ENCODE assay signal across 15 mouse cellular contexts in the genomic region with DNA sequence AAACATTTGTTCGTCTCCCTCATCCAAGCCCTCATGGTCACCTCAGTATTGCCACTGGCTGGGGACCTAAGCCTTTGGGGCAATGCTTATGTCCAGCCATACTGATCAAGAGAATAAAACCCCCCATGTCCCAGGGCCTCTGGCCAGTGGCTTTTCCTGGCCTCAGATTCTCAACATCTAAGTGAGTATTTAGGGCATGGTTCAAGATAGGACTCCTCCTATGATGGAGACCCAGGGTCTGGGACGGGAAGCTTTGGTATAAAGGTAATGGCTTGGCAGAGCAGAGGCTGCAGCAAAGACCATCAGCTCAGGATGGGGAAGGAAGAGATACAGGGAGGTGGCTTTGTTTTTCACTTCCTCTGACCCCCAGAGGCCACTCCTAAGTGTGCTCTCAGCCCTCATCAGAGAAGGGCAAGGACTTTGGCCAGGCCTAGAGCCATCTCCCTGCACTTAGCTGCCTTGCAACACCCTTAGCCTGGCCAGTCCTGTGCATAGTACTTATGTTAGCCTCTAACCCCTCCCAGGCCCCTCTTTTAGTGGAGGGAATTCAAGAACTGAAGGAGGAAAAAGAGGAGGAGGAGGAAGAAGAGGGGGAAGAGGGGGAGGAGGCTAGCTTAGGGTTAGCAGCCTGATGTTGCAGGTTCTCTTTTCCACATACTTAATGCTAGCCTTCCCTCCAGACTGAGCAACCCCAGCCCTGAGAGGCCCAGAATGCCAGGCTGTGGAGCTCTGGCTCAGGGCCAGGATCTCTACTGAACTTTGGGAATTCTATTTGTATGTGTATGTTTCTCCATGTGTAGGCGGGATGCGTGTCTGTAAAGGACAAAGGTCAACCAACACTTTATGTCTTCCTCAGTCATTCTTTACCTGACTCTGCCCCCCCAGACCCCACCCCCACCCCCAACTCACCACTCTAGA. TPM values are rescaled to one million over a fixed set of nuclear protein-coding genes. Genes with fewer than 3 reads are reported as not detected.
DNase-seq lines count a peak whose midpoint lies in the region; ATAC-seq and TF ChIP-seq lines count a peak whose summit lies in the region.
"Had no signal": no experiment of that assay in that cellular context is flagged by ENCODE, and none has a peak within 500 bp of the region (broad histone marks: within the 10 kb centered on the region; RNA-seq: fewer than 3 reads in every experiment).

No protein-coding gene starts in this region.

- peaks cover 56% of the 10 kb centered on the region for H3K4me1 ChIP-seq in liver, postnatal 0 days (ENCODE audit: insufficient read depth)

- no peak for TF ChIP-seq CTCF in liver, postnatal 0 days (IDR thresholded peaks at IDR 0.05; ENCODE audit: low read depth)

- H3K4me3 ChIP-seq in liver, postnatal 0 days (ENCODE audit: low read depth, low read length): no peak overlapping the region
- H3K4me3 ChIP-seq: embryonic facial prominence, embryonic 12.5 days; forebrain, embryonic 15.5 days; midbrain, embryonic 13.5 days; neural tube, embryonic 12.5 days had no signal

- no peaks in the 10 kb centered on the region for H3K9me3 ChIP-seq in liver, postnatal 0 days (ENCODE audit: low read length)
- H3K9me3 ChIP-seq: embryonic facial prominence, embryonic 12.5 days; forebrain, embryonic 15.5 days; midbrain, embryonic 13.5 days; neural tube, embryonic 12.5 days had no signal

- peak overlapping the region; percentile 26; the same call in 1 of the 2 replicates for H3K4me2 ChIP-seq in liver, postnatal 0 days (ENCODE audit: low read depth, low read length)
- H3K4me2 ChIP-seq: embryonic facial prominence, embryonic 12.5 days; forebrain, embryonic 15.5 days; midbrain, embryonic 13.5 days; neural tube, embryonic 12.5 days had no signal

- WGBS in liver, postnatal 0 days (ENCODE audit: insufficient replicate concordance): 58% methylated on average over 4 of the region's 4 CpGs

- ATAC-seq in liver, postnatal 0 days: peak; percentile 56
- ATAC-seq in cerebellum, adult (ENCODE audit: insufficient number of reproducible peaks, low FRiP score, low TSS enrichment): no peak
- ATAC-seq: forebrain, embryonic 15.5 days; midbrain, embryonic 13.5 days had no signal

- peaks cover 13% of the 10 kb centered on the region for H3K36me3 ChIP-seq in liver, postnatal 0 days (replicated peaks; ENCODE audit: insufficient read depth, low read length)

- H3K27me3 ChIP-seq in liver, postnatal 0 days (ENCODE audit: insufficient read depth, low read length): no peaks in the 10 kb centered on the region
- H3K27me3 ChIP-seq: embryonic facial prominence, embryonic 12.5 days; forebrain, embryonic 15.5 days; midbrain, embryonic 13.5 days; neural tube, embryonic 12.5 days had no signal

- TF ChIP-seq EP300 in liver, postnatal 0 days (IDR thresholded peaks at IDR 0.05; ENCODE audit: low read depth): peak; percentile 22; the same call in 1 of the 2 replicates

- H3K27ac ChIP-seq in liver, postnatal 0 days (ENCODE audit: low read depth): peak overlapping the region; percentile 82
- H3K27ac ChIP-seq: embryonic facial prominence, embryonic 12.5 days; forebrain, embryonic 15.5 days; midbrain, embryonic 13.5 days; neural tube, embryonic 12.5 days had no signal

- H3K9ac ChIP-seq in liver, postnatal 0 days (replicated peaks): 0 out of 2 replicates have a peak overlapping the region, but pooled peaks have one; percentile 4
- H3K9ac ChIP-seq: embryonic facial prominence, embryonic 12.5 days; forebrain, embryonic 15.5 days; midbrain, embryonic 13.5 days; neural tube, embryonic 12.5 days had no signal

- DNase-seq in kidney, postnatal 10 days: peak; percentile 55
- DNase-seq in kidney, adult 8-10 months: no peak
- peak; percentile 48 for DNase-seq in A20 (ENCODE audit: low read depth, low spot score)
- DNase-seq in NIH3T3 (ENCODE audit: low read depth): peak; percentile 57
- DNase-seq in liver, postnatal 0 days: peak; percentile 63
- no peak for DNase-seq in thymus, postnatal 10 days (ENCODE audit: low spot score in 2 of 2)
- DNase-seq: cerebellum, postnatal 14 days; gastrocnemius, postnatal 36 days; layer of hippocampus, postnatal 36 days had no signal

RNA-seq across cellular contexts. Expression of a gene that starts 6.4 kb away (rescaled TPM):
- polyA plus RNA-seq in liver, postnatal 0 days (2015; fragmentation: Nextera tagmentation; extraction: Ambion mirVana): 63.7 and 77.0 TPM in 2 replicates

RNA-seq across cellular contexts. Expression of a gene that starts 21.5 kb away (rescaled TPM):
- polyA plus RNA-seq in liver, postnatal 0 days (2015; fragmentation: Nextera tagmentation; extraction: Ambion mirVana): 33.1 and 34.6 TPM in 2 replicates

RNA-seq across cellular contexts. Expression of a gene that starts 26.9 kb away (rescaled TPM):
- 12.1 and 15.4 TPM in 2 replicates for polyA plus RNA-seq in liver, postnatal 0 days (2015; fragmentation: Nextera tagmentation; extraction: Ambion mirVana)

RNA-seq across cellular contexts. Expression of a gene that starts 36.7 kb away (rescaled TPM):
- not detected in 2 replicates for polyA plus RNA-seq in liver, postnatal 0 days (2015; fragmentation: Nextera tagmentation; extraction: Ambion mirVana)
- polyA plus RNA-seq: forebrain, embryonic 15.5 days; kidney, embryonic 14.5 days; midbrain, embryonic 13.5 days; neural tube, embryonic 12.5 days had no signal

RNA-seq across cellular contexts. Expression of a gene that starts 48.4 kb away (rescaled TPM):
- 9.8 and 11.4 TPM in 2 replicates for polyA plus RNA-seq in liver, postnatal 0 days (2015; fragmentation: Nextera tagmentation; extraction: Ambion mirVana)

Comparison
In these comparisons a context has a peak if more than half of its experiments do, and no peak if none do; other contexts are left out.
1. DNase-seq: peak in kidney, postnatal 10 days (single experiment), A20 (single experiment), NIH3T3 (single experiment) and liver, postnatal 0 days (single experiment); none in kidney, adult 8-10 months (0 of 2) and thymus, postnatal 10 days (0 of 2).